Mouse (Mus musculus) forebrain, embryonic 14.5 days (tissue): Measurements from ENCODE around the gene Ppp1r13b. TPM values are rescaled to one million over a fixed set of nuclear protein-coding genes. Genes with fewer than 3 reads are reported as not detected.

Experiments used
- ATAC-seq: fragments of 200-750 bp; cut with Nextera tagmentation; 2 replicates; pipeline ENCODE4 v1.8.0; 2017; ENCODE audit warnings: mild to moderate bottlenecking, moderate library complexity
- DNase-seq: peaks from one replicate; pipeline ENCODE4 v3.0.0-alpha.2; 2015; ENCODE audit warnings: low spot score
- H3K27ac ChIP-seq: fragments of 300-500 bp; sonication (generic); 2 replicates; pipeline ENCODE4 v1.5.1; 2014; ENCODE audit warnings: low read depth, mild to moderate bottlenecking, control low read depth, low read length, moderate library complexity
- H3K27me3 ChIP-seq: fragments of 300-500 bp; sonication (generic); replicated peaks from 2 replicates; pipeline ENCODE4 v1.6.1; 2014; ENCODE audit warnings: low read length, control low read depth, mixed read lengths; ENCODE audit not compliant: control insufficient read depth, insufficient read depth
- H3K36me3 ChIP-seq: fragments of 300-500 bp; sonication (generic); 2 replicates; pipeline ENCODE4 v1.6.1; 2014; ENCODE audit warnings: low read length, control low read depth; ENCODE audit not compliant: control insufficient read depth, insufficient read depth
- H3K4me1 ChIP-seq: fragments of 300-500 bp; sonication (generic); 2 replicates; pipeline ENCODE4 v1.6.1; 2014; ENCODE audit warnings: antibody characterized with exemption, low read length, control low read depth; ENCODE audit not compliant: control insufficient read depth, insufficient read depth
- H3K4me2 ChIP-seq: fragments of 300-500 bp; sonication (generic); 2 replicates; pipeline ENCODE4 v1.6.1; 2014; ENCODE audit warnings: mild to moderate bottlenecking, control low read depth, low read length
- H3K4me3 ChIP-seq: fragments of 300-500 bp; sonication (generic); 2 replicates; pipeline ENCODE4 v1.5.1; 2014; ENCODE audit warnings: low read depth, low read length, control low read depth
- H3K9ac ChIP-seq: fragments of 300-500 bp; sonication (generic); 2 replicates; pipeline ENCODE4 v1.6.1; 2014; ENCODE audit warnings: mild to moderate bottlenecking, low read length, control low read depth, moderate library complexity
- H3K9me3 ChIP-seq: fragments of 300-500 bp; sonication (generic); replicated peaks from 2 replicates; pipeline ENCODE4 v1.6.1; 2016; ENCODE audit warnings: low read length, control low read depth, mixed read lengths; ENCODE audit not compliant: control insufficient read depth
- WGBS: fragments of 180-500 bp; shearing (Covaris S2); extraction: QIAGEN DNeasy Blood & Tissue Kit; methylation state at CpG from one replicate; pipeline ENCODE4 v1.1.7; 2014; 5-methylcytosine and 5-hydroxymethylcytosine counted together
- polyA plus RNA-seq: library from polyadenylated mRNA; unstranded; fragments of >200 nt; fragmentation: Nextera tagmentation; extraction: Ambion mirVana; gene quantifications from 2 replicates; pipeline ENCODE4 v1.2.1, GENCODE M21; 2014

The Ppp1r13b gene
- polyA plus RNA-seq, 1 experiment from 2014 or later, result 12.5 TPM

- Histone ChIP-seq H3K36me3 (peaks cover 77% of the 10 kb centered on the region), H3K4me2 (no peak overlapping the region), H3K27ac (no peak overlapping the region), H3K27me3 (no peaks in the 10 kb centered on the region), H3K4me3 (no peak overlapping the region), H3K4me1 (no peaks in the 10 kb centered on the region), H3K9me3 (no peaks in the 10 kb centered on the region), H3K9ac (no peak overlapping the region)
- no peak for ATAC-seq
- 91% methylated on average over 10 of the region's 10 CpGs for WGBS
- no peak for DNase-seq
These were observed 77.5 kb downstream of the Ppp1r13b start for GRCm38 (mm10) chr12:111830375-111830774.

- H3K27ac ChIP-seq, result peak overlapping the region; percentile 70
- H3K9me3 ChIP-seq, result no peaks in the 10 kb centered on the region
- ATAC-seq (peak; percentile 18; the same call in 1 of the 2 replicates), DNase-seq (peak; percentile 27)
- H3K36me3 ChIP-seq, result peaks cover 82% of the 10 kb centered on the region
- H3K27me3 ChIP-seq, result no peaks in the 10 kb centered on the region
- no peaks in the 10 kb centered on the region for H3K4me1 ChIP-seq
- 73% methylated on average over 9 of the region's 9 CpGs for WGBS
- no peak overlapping the region for H3K4me3 ChIP-seq
- H3K4me2 ChIP-seq, result no peak overlapping the region
- no peak overlapping the region for H3K9ac ChIP-seq
These were observed 78.0 kb downstream of the Ppp1r13b start for GRCm38 (mm10) chr12:111829954-111830353.

- peak; percentile 80 for ATAC-seq
- H3K36me3 ChIP-seq, result peaks cover 87% of the 10 kb centered on the region
- DNase-seq, result peak; percentile 65
- no peaks in the 10 kb centered on the region for H3K4me1 ChIP-seq
- no peak overlapping the region for H3K9ac ChIP-seq
- 58% methylated on average over 5 of the region's 5 CpGs for WGBS
- no peaks in the 10 kb centered on the region for H3K9me3 ChIP-seq
- H3K27ac ChIP-seq, result peak overlapping the region; percentile 70
- H3K4me3 ChIP-seq, result no peak overlapping the region
- no peaks in the 10 kb centered on the region for H3K27me3 ChIP-seq
- no peak overlapping the region for H3K4me2 ChIP-seq
These were observed 78.5 kb downstream of the Ppp1r13b start for GRCm38 (mm10) chr12:111829447-111829846.

- DNase-seq (no peak), ATAC-seq (no peak)
- Histone ChIP-seq H3K36me3 (peaks cover 79% of the 10 kb centered on the region), H3K9me3 (no peaks in the 10 kb centered on the region), H3K9ac (no peak overlapping the region), H3K27me3 (no peaks in the 10 kb centered on the region), H3K4me1 (no peaks in the 10 kb centered on the region), H3K4me3 (no peak overlapping the region), H3K4me2 (no peak overlapping the region), H3K27ac (no peak overlapping the region)
- 95% methylated on average over 12 of the region's 12 CpGs for WGBS
These were observed 80.4 kb downstream of the Ppp1r13b start for GRCm38 (mm10) chr12:111827556-111827955.

GRCm38 (mm10) chr12:111821931-111822330 is 86.0 kb downstream of the Ppp1r13b start:
- H3K36me3 ChIP-seq, result peaks cover 30% of the 10 kb centered on the region
- no peaks in the 10 kb centered on the region for H3K9me3 ChIP-seq
- no peak overlapping the region for H3K9ac ChIP-seq
- no peak for ATAC-seq
- no peak for DNase-seq
- H3K4me3 ChIP-seq, result no peak overlapping the region
- no peak overlapping the region for H3K4me2 ChIP-seq
- H3K27ac ChIP-seq, result no peak overlapping the region
- H3K27me3 ChIP-seq, result no peaks in the 10 kb centered on the region
- H3K4me1 ChIP-seq, result no peaks in the 10 kb centered on the region
- WGBS, result 81% methylated on average over 4 of the region's 4 CpGs

- H3K9me3 ChIP-seq, result no peaks in the 10 kb centered on the region
- no peak overlapping the region for H3K4me2 ChIP-seq
- H3K4me3 ChIP-seq, result no peak overlapping the region
- peaks cover 18% of the 10 kb centered on the region for H3K36me3 ChIP-seq
- no peak overlapping the region for H3K27ac ChIP-seq
- WGBS, result 89% methylated on average over 7 of the region's 7 CpGs
- ATAC-seq, result no peak
- H3K4me1 ChIP-seq, result no peaks in the 10 kb centered on the region
- DNase-seq, result no peak
- H3K27me3 ChIP-seq, result no peaks in the 10 kb centered on the region
- no peak overlapping the region for H3K9ac ChIP-seq
These were observed 87.2 kb downstream of the Ppp1r13b start for GRCm38 (mm10) chr12:111820708-111821107.

GRCm38 (mm10) chr12:111819936-111820335 is 88.0 kb downstream of the Ppp1r13b start:
- H3K27me3 ChIP-seq, result no peaks in the 10 kb centered on the region
- H3K27ac ChIP-seq, result no peak overlapping the region
- no peak overlapping the region for H3K4me2 ChIP-seq
- DNase-seq (no peak), ATAC-seq (no peak)
- peaks cover 10% of the 10 kb centered on the region for H3K36me3 ChIP-seq
- WGBS, result 67% methylated on average over 8 of the region's 8 CpGs
- peaks cover 6% of the 10 kb centered on the region for H3K4me1 ChIP-seq
- H3K9me3 ChIP-seq, result no peaks in the 10 kb centered on the region
- no peak overlapping the region for H3K9ac ChIP-seq
- H3K4me3 ChIP-seq, result no peak overlapping the region

- no peak overlapping the region for H3K4me3 ChIP-seq
- H3K4me1 ChIP-seq, result peaks cover 12% of the 10 kb centered on the region
- DNase-seq, result no peak
- no peak overlapping the region for H3K9ac ChIP-seq
- no peaks in the 10 kb centered on the region for H3K9me3 ChIP-seq
- no peak overlapping the region for H3K4me2 ChIP-seq
- H3K27me3 ChIP-seq, result no peaks in the 10 kb centered on the region
- H3K36me3 ChIP-seq, result no peaks in the 10 kb centered on the region
- H3K27ac ChIP-seq, result no peak overlapping the region
- ATAC-seq, result no peak
- WGBS, result 91% methylated on average over 8 of the region's 8 CpGs
These were observed 89.9 kb downstream of the Ppp1r13b start for GRCm38 (mm10) chr12:111817991-111818390.

- peaks cover 16% of the 10 kb centered on the region for H3K4me1 ChIP-seq
- no peak for ATAC-seq
- DNase-seq, result no peak
- no peak overlapping the region for H3K4me3 ChIP-seq
- no peak overlapping the region for H3K27ac ChIP-seq
- H3K9ac ChIP-seq, result no peak overlapping the region
- H3K27me3 ChIP-seq, result no peaks in the 10 kb centered on the region
- no peaks in the 10 kb centered on the region for H3K9me3 ChIP-seq
- no peak overlapping the region for H3K4me2 ChIP-seq
- 85% methylated on average over 9 of the region's 9 CpGs for WGBS
- no peaks in the 10 kb centered on the region for H3K36me3 ChIP-seq
These were observed 90.9 kb downstream of the Ppp1r13b start for GRCm38 (mm10) chr12:111816967-111817366.
